Mouse (Mus musculus): ENCODE data around the gene Sephs1. TPM values are rescaled to one million over a fixed set of nuclear protein-coding genes. Genes with fewer than 3 reads are reported as not detected.
"Not testable (repeated sequence)": the region's sequence is repeated elsewhere in the genome, so short reads cannot be mapped to it uniquely, and the experiment has no call there.

Sephs1 gene
- polyA plus RNA-seq, 1 experiment from 2014 or later = 134 TPM

GRCm38 (mm10) chr2:4937931-4938330 is 56.6 kb downstream of the Sephs1 start:
- no peak overlapping the region for H3K9ac ChIP-seq (ENCODE audit: low read length)
- no peaks in the 10 kb centered on the region for H3K4me1 ChIP-seq (ENCODE audit: control insufficient read depth, insufficient read depth, low read length)
- H3K4me2 ChIP-seq = no peak overlapping the region
- WGBS = 90% methylated on average over 7 of the region's 7 CpGs
- H3K4me3 ChIP-seq (ENCODE audit: low read depth, low read length) = no peak overlapping the region
- no peak for ATAC-seq (ENCODE audit: low FRiP score)
- H3K27ac ChIP-seq (ENCODE audit: low read depth, low read length) = no peak overlapping the region
- no peaks in the 10 kb centered on the region for H3K27me3 ChIP-seq (ENCODE audit: control insufficient read depth, insufficient read depth, low read length)
- no peaks in the 10 kb centered on the region for H3K9me3 ChIP-seq (ENCODE audit: control insufficient read depth, low read length)
- DNase-seq (ENCODE audit: low spot score, missing footprints) = no peak
- peaks cover 4% of the 10 kb centered on the region; the same call in 1 of the 2 replicates for H3K36me3 ChIP-seq (ENCODE audit: control insufficient read depth, insufficient read depth, low read length)

- no peak for ATAC-seq (ENCODE audit: low FRiP score)
- no peak for DNase-seq (ENCODE audit: low spot score, missing footprints)
- no peaks in the 10 kb centered on the region for H3K4me1 ChIP-seq (ENCODE audit: control insufficient read depth, insufficient read depth, low read length)
- no peaks in the 10 kb centered on the region for H3K27me3 ChIP-seq (ENCODE audit: control insufficient read depth, insufficient read depth, low read length)
- H3K4me2 ChIP-seq = no peak overlapping the region
- no peaks in the 10 kb centered on the region for H3K9me3 ChIP-seq (ENCODE audit: control insufficient read depth, low read length)
- H3K4me3 ChIP-seq (ENCODE audit: low read depth, low read length) = no peak overlapping the region
- H3K27ac ChIP-seq (ENCODE audit: low read depth, low read length) = no peak overlapping the region
- no peak overlapping the region for H3K9ac ChIP-seq (ENCODE audit: low read length)
- 89% methylated on average over 11 of the region's 11 CpGs for WGBS
- H3K36me3 ChIP-seq (ENCODE audit: control insufficient read depth, insufficient read depth, low read length) = peaks cover 4% of the 10 kb centered on the region; the same call in 1 of the 2 replicates
Observed at GRCm38 (mm10) chr2:4940861-4941260, 59.5 kb downstream of the Sephs1 start.

GRCm38 (mm10) chr2:4949691-4950090 is 68.3 kb downstream of the Sephs1 start:
- DNase-seq (ENCODE audit: low spot score, missing footprints); ATAC-seq (ENCODE audit: low FRiP score); H3K4me2 ChIP-seq; H3K4me1 ChIP-seq (ENCODE audit: control insufficient read depth, insufficient read depth, low read length); H3K4me3 ChIP-seq (ENCODE audit: low read depth, low read length); H3K9me3 ChIP-seq (ENCODE audit: control insufficient read depth, low read length); H3K27ac ChIP-seq (ENCODE audit: low read depth, low read length); H3K36me3 ChIP-seq (ENCODE audit: control insufficient read depth, insufficient read depth, low read length); H3K27me3 ChIP-seq (ENCODE audit: control insufficient read depth, insufficient read depth, low read length); H3K9ac ChIP-seq (ENCODE audit: low read length): not testable (repeated sequence)
- 94% methylated on average over 8 of the region's 8 CpGs for WGBS

- Histone ChIP-seq H3K27me3 (ENCODE audit: control insufficient read depth, insufficient read depth, low read length) (no peaks in the 10 kb centered on the region), H3K9ac (ENCODE audit: low read length) (no peak overlapping the region), H3K4me3 (ENCODE audit: low read depth, low read length) (no peak overlapping the region), H3K9me3 (ENCODE audit: control insufficient read depth, low read length) (no peaks in the 10 kb centered on the region), H3K4me1 (ENCODE audit: control insufficient read depth, insufficient read depth, low read length) (no peaks in the 10 kb centered on the region), H3K4me2 (no peak overlapping the region), H3K27ac (ENCODE audit: low read depth, low read length) (no peak overlapping the region), H3K36me3 (ENCODE audit: control insufficient read depth, insufficient read depth, low read length) (no peaks in the 10 kb centered on the region)
- ATAC-seq (ENCODE audit: low FRiP score) (no peak), DNase-seq (ENCODE audit: low spot score, missing footprints) (no peak)
- 96% methylated on average over 2 of the region's 2 CpGs for WGBS
Observed at GRCm38 (mm10) chr2:4950986-4951385, 69.6 kb downstream of the Sephs1 start.

- WGBS = 92% methylated on average over 6 of the region's 6 CpGs
- DNase-seq (ENCODE audit: low spot score, missing footprints) = no peak
- no peak for ATAC-seq (ENCODE audit: low FRiP score)
- Histone ChIP-seq H3K4me3 (ENCODE audit: low read depth, low read length) (no peak overlapping the region), H3K36me3 (ENCODE audit: control insufficient read depth, insufficient read depth, low read length) (no peaks in the 10 kb centered on the region), H3K9ac (ENCODE audit: low read length) (no peak overlapping the region), H3K4me1 (ENCODE audit: control insufficient read depth, insufficient read depth, low read length) (no peaks in the 10 kb centered on the region), H3K4me2 (no peak overlapping the region), H3K9me3 (ENCODE audit: control insufficient read depth, low read length) (no peaks in the 10 kb centered on the region), H3K27me3 (ENCODE audit: control insufficient read depth, insufficient read depth, low read length) (no peaks in the 10 kb centered on the region), H3K27ac (ENCODE audit: low read depth, low read length) (no peak overlapping the region)
Observed at GRCm38 (mm10) chr2:4954216-4954760, 72.9 kb downstream of the Sephs1 start.

GRCm38 (mm10) chr2:4958039-4958438 is 76.7 kb downstream of the Sephs1 start:
- Histone ChIP-seq H3K4me2 (no peak overlapping the region), H3K27ac (ENCODE audit: low read depth, low read length) (no peak overlapping the region), H3K9ac (ENCODE audit: low read length) (no peak overlapping the region), H3K4me3 (ENCODE audit: low read depth, low read length) (no peak overlapping the region), H3K27me3 (ENCODE audit: control insufficient read depth, insufficient read depth, low read length) (no peaks in the 10 kb centered on the region), H3K36me3 (ENCODE audit: control insufficient read depth, insufficient read depth, low read length) (no peaks in the 10 kb centered on the region), H3K9me3 (ENCODE audit: control insufficient read depth, low read length) (no peaks in the 10 kb centered on the region), H3K4me1 (ENCODE audit: control insufficient read depth, insufficient read depth, low read length) (no peaks in the 10 kb centered on the region)
- no peak for ATAC-seq (ENCODE audit: low FRiP score)
- 94% methylated on average over 12 of the region's 12 CpGs for WGBS
- no peak for DNase-seq (ENCODE audit: low spot score, missing footprints)

Other genes starting within 250 kb of the Sephs1 start
- 44.4 and 52.6 TPM in 2 replicates for gene Prpf18, start 229.5 kb upstream of the Sephs1 start, polyA plus RNA-seq (2014; fragmentation: Nextera tagmentation; extraction: Ambion mirVana)
- gene Bend7, start 163.7 kb upstream of the Sephs1 start, polyA plus RNA-seq (2014; fragmentation: Nextera tagmentation; extraction: Ambion mirVana) = 5.8 and 7.0 TPM in 2 replicates
- 44.8 and 48.8 TPM in 2 replicates for gene Phyh, start 37.5 kb downstream of the Sephs1 start, polyA plus RNA-seq (2014; fragmentation: Nextera tagmentation; extraction: Ambion mirVana)
- not detected in 2 replicates for gene Ucma, start 94.6 kb downstream of the Sephs1 start, polyA plus RNA-seq (2014; fragmentation: Nextera tagmentation; extraction: Ambion mirVana)
- 49.8 and 53.1 TPM in 2 replicates for gene Mcm10, start 131.2 kb downstream of the Sephs1 start, polyA plus RNA-seq (2014; fragmentation: Nextera tagmentation; extraction: Ambion mirVana)
- 4.3 and 5.2 TPM in 2 replicates for gene Optn, start 182.5 kb downstream of the Sephs1 start, polyA plus RNA-seq (2014; fragmentation: Nextera tagmentation; extraction: Ambion mirVana)

Measured in midbrain, embryonic 11.5 days (tissue).